Mouse (Mus musculus): ENCODE data around the gene Blnk. TPM values are rescaled to one million over a fixed set of nuclear protein-coding genes. Genes with fewer than 3 reads are reported as not detected.

Gene Blnk
- polyA plus RNA-seq, 1 experiment from 2014 or later = 0.32 TPM

GRCm38 (mm10) chr19:40993356-40993755 is 979 bp downstream of the Blnk start:
- Histone ChIP-seq H3K4me1 (replicated peaks; ENCODE audit: control insufficient read depth, insufficient read depth, low read length) (no peaks in the 10 kb centered on the region), H3K36me3 (replicated peaks; ENCODE audit: control insufficient read depth, insufficient read depth) (no peaks in the 10 kb centered on the region), H3K9ac (no peak overlapping the region), H3K4me2 (replicated peaks) (no peak overlapping the region), H3K27ac (no peak overlapping the region), H3K9me3 (ENCODE audit: control insufficient read depth, low read length) (no peaks in the 10 kb centered on the region), H3K4me3 (replicated peaks; ENCODE audit: low read length) (no peak overlapping the region), H3K27me3 (ENCODE audit: control insufficient read depth, insufficient read depth, low read length) (no peaks in the 10 kb centered on the region)
- ATAC-seq (ENCODE audit: low FRiP score) = no peak
- DNase-seq (ENCODE audit: low spot score) = no peak
- WGBS = 97% methylated on average over 5 of the region's 5 CpGs

GRCm38 (mm10) chr19:40992517-40993044 is 1.8 kb downstream of the Blnk start:
- no peak overlapping the region for H3K4me2 ChIP-seq (replicated peaks)
- no peaks in the 10 kb centered on the region for H3K27me3 ChIP-seq (ENCODE audit: control insufficient read depth, insufficient read depth, low read length)
- H3K36me3 ChIP-seq (replicated peaks; ENCODE audit: control insufficient read depth, insufficient read depth) = no peaks in the 10 kb centered on the region
- WGBS = 76% methylated on average over 8 of the region's 8 CpGs
- H3K4me3 ChIP-seq (replicated peaks; ENCODE audit: low read length) = no peak overlapping the region
- no peak overlapping the region for H3K9ac ChIP-seq
- ATAC-seq (ENCODE audit: low FRiP score) (no peak), DNase-seq (ENCODE audit: low spot score) (no peak)
- no peak overlapping the region for H3K27ac ChIP-seq
- H3K4me1 ChIP-seq (replicated peaks; ENCODE audit: control insufficient read depth, insufficient read depth, low read length) = no peaks in the 10 kb centered on the region
- H3K9me3 ChIP-seq (ENCODE audit: control insufficient read depth, low read length) = no peaks in the 10 kb centered on the region

GRCm38 (mm10) chr19:40992096-40992495 is 2.2 kb downstream of the Blnk start:
- no peak overlapping the region for H3K4me3 ChIP-seq (replicated peaks; ENCODE audit: low read length)
- no peaks in the 10 kb centered on the region for H3K4me1 ChIP-seq (replicated peaks; ENCODE audit: control insufficient read depth, insufficient read depth, low read length)
- no peak overlapping the region for H3K27ac ChIP-seq
- no peak overlapping the region for H3K4me2 ChIP-seq (replicated peaks)
- H3K36me3 ChIP-seq (replicated peaks; ENCODE audit: control insufficient read depth, insufficient read depth) = no peaks in the 10 kb centered on the region
- DNase-seq (ENCODE audit: low spot score) (no peak), ATAC-seq (ENCODE audit: low FRiP score) (no peak)
- no peaks in the 10 kb centered on the region for H3K27me3 ChIP-seq (ENCODE audit: control insufficient read depth, insufficient read depth, low read length)
- 65% methylated on average over 11 of the region's 11 CpGs for WGBS
- no peaks in the 10 kb centered on the region for H3K9me3 ChIP-seq (ENCODE audit: control insufficient read depth, low read length)
- no peak overlapping the region for H3K9ac ChIP-seq

GRCm38 (mm10) chr19:40991626-40992025 is 2.7 kb downstream of the Blnk start:
- H3K9me3 ChIP-seq (ENCODE audit: control insufficient read depth, low read length) = no peaks in the 10 kb centered on the region
- H3K4me3 ChIP-seq (replicated peaks; ENCODE audit: low read length) = no peak overlapping the region
- no peak overlapping the region for H3K27ac ChIP-seq
- no peak for DNase-seq (ENCODE audit: low spot score)
- 81% methylated on average over 7 of the region's 7 CpGs for WGBS
- ATAC-seq (ENCODE audit: low FRiP score) = no peak
- H3K4me1 ChIP-seq (replicated peaks; ENCODE audit: control insufficient read depth, insufficient read depth, low read length) = no peaks in the 10 kb centered on the region
- no peaks in the 10 kb centered on the region for H3K36me3 ChIP-seq (replicated peaks; ENCODE audit: control insufficient read depth, insufficient read depth)
- H3K9ac ChIP-seq = no peak overlapping the region
- H3K27me3 ChIP-seq (ENCODE audit: control insufficient read depth, insufficient read depth, low read length) = no peaks in the 10 kb centered on the region
- no peak overlapping the region for H3K4me2 ChIP-seq (replicated peaks)

- H3K36me3 ChIP-seq (replicated peaks; ENCODE audit: control insufficient read depth, insufficient read depth) = no peaks in the 10 kb centered on the region
These were observed 3.5 kb downstream of the Blnk start for GRCm38 (mm10) chr19:40990781-40991343.

GRCm38 (mm10) chr19:40989961-40990600 is 4.3 kb downstream of the Blnk start:
- Histone ChIP-seq H3K4me3 (replicated peaks; ENCODE audit: low read length) (no peak overlapping the region), H3K27me3 (ENCODE audit: control insufficient read depth, insufficient read depth, low read length) (no peaks in the 10 kb centered on the region), H3K9ac (no peak overlapping the region), H3K4me2 (replicated peaks) (no peak overlapping the region), H3K9me3 (ENCODE audit: control insufficient read depth, low read length) (no peaks in the 10 kb centered on the region), H3K36me3 (replicated peaks; ENCODE audit: control insufficient read depth, insufficient read depth) (no peaks in the 10 kb centered on the region), H3K4me1 (replicated peaks; ENCODE audit: control insufficient read depth, insufficient read depth, low read length) (no peaks in the 10 kb centered on the region), H3K27ac (no peak overlapping the region)
- 80% methylated on average over 9 of the region's 9 CpGs for WGBS
- ATAC-seq (ENCODE audit: low FRiP score) (no peak), DNase-seq (ENCODE audit: low spot score) (no peak)

More at GRCm38 (mm10) chr19:40990781-40991343, 3.5 kb downstream of the Blnk start:
- 94% methylated on average over 17 of the region's 17 CpGs for WGBS
- Histone ChIP-seq H3K27ac (no peak overlapping the region), H3K4me2 (replicated peaks) (no peak overlapping the region), H3K27me3 (ENCODE audit: control insufficient read depth, insufficient read depth, low read length) (no peaks in the 10 kb centered on the region), H3K4me1 (replicated peaks; ENCODE audit: control insufficient read depth, insufficient read depth, low read length) (no peaks in the 10 kb centered on the region), H3K9me3 (ENCODE audit: control insufficient read depth, low read length) (no peaks in the 10 kb centered on the region), H3K9ac (no peak overlapping the region), H3K4me3 (replicated peaks; ENCODE audit: low read length) (no peak overlapping the region)
- no peak for ATAC-seq (ENCODE audit: low FRiP score)
- no peak for DNase-seq (ENCODE audit: low spot score)

- 82% methylated on average over 5 of the region's 5 CpGs for WGBS
- Histone ChIP-seq H3K4me3 (replicated peaks; ENCODE audit: low read length) (no peak overlapping the region), H3K27me3 (ENCODE audit: control insufficient read depth, insufficient read depth, low read length) (no peaks in the 10 kb centered on the region), H3K36me3 (replicated peaks; ENCODE audit: control insufficient read depth, insufficient read depth) (no peaks in the 10 kb centered on the region), H3K27ac (no peak overlapping the region), H3K4me1 (replicated peaks; ENCODE audit: control insufficient read depth, insufficient read depth, low read length) (no peaks in the 10 kb centered on the region), H3K9ac (no peak overlapping the region), H3K9me3 (ENCODE audit: control insufficient read depth, low read length) (no peaks in the 10 kb centered on the region), H3K4me2 (replicated peaks) (no peak overlapping the region)
- DNase-seq (ENCODE audit: low spot score) = no peak
- ATAC-seq (ENCODE audit: low FRiP score) = no peak
These were observed 5.5 kb downstream of the Blnk start for GRCm38 (mm10) chr19:40988856-40989255.

- 95% methylated on average over 1 of the region's 1 CpGs for WGBS
- Histone ChIP-seq H3K27ac (no peak overlapping the region), H3K4me2 (replicated peaks) (no peak overlapping the region), H3K36me3 (replicated peaks; ENCODE audit: control insufficient read depth, insufficient read depth) (no peaks in the 10 kb centered on the region), H3K4me3 (replicated peaks; ENCODE audit: low read length) (no peak overlapping the region), H3K27me3 (ENCODE audit: control insufficient read depth, insufficient read depth, low read length) (no peaks in the 10 kb centered on the region), H3K4me1 (replicated peaks; ENCODE audit: control insufficient read depth, insufficient read depth, low read length) (no peaks in the 10 kb centered on the region), H3K9me3 (ENCODE audit: control insufficient read depth, low read length) (no peaks in the 10 kb centered on the region), H3K9ac (no peak overlapping the region)
- DNase-seq (ENCODE audit: low spot score) (no peak), ATAC-seq (ENCODE audit: low FRiP score) (no peak)
These were observed 9.8 kb downstream of the Blnk start for GRCm38 (mm10) chr19:40984536-40984935.

GRCm38 (mm10) chr19:40980671-40981070 is 13.7 kb downstream of the Blnk start:
- no peaks in the 10 kb centered on the region for H3K4me1 ChIP-seq (replicated peaks; ENCODE audit: control insufficient read depth, insufficient read depth, low read length)
- H3K27ac ChIP-seq = no peak overlapping the region
- no peak overlapping the region for H3K9ac ChIP-seq
- no peak overlapping the region for H3K4me2 ChIP-seq (replicated peaks)
- no peaks in the 10 kb centered on the region for H3K36me3 ChIP-seq (replicated peaks; ENCODE audit: control insufficient read depth, insufficient read depth)
- DNase-seq (ENCODE audit: low spot score) = no peak
- ATAC-seq (ENCODE audit: low FRiP score) = no peak
- WGBS = 83% methylated on average over 5 of the region's 5 CpGs
- H3K9me3 ChIP-seq (ENCODE audit: control insufficient read depth, low read length) = no peaks in the 10 kb centered on the region
- H3K4me3 ChIP-seq (replicated peaks; ENCODE audit: low read length) = no peak overlapping the region
- no peaks in the 10 kb centered on the region for H3K27me3 ChIP-seq (ENCODE audit: control insufficient read depth, insufficient read depth, low read length)
